Mouse (Mus musculus): ENCODE results near the gene Gast. TPM values are rescaled to one million over a fixed set of nuclear protein-coding genes. Genes with fewer than 3 reads are reported as not detected.
A peak's percentile ranks its signal among the peaks of the same experiment; 100 is the strongest.

The Gast gene
- polyA plus RNA-seq, 1 experiment from 2014 or later: not detected

DNA sequence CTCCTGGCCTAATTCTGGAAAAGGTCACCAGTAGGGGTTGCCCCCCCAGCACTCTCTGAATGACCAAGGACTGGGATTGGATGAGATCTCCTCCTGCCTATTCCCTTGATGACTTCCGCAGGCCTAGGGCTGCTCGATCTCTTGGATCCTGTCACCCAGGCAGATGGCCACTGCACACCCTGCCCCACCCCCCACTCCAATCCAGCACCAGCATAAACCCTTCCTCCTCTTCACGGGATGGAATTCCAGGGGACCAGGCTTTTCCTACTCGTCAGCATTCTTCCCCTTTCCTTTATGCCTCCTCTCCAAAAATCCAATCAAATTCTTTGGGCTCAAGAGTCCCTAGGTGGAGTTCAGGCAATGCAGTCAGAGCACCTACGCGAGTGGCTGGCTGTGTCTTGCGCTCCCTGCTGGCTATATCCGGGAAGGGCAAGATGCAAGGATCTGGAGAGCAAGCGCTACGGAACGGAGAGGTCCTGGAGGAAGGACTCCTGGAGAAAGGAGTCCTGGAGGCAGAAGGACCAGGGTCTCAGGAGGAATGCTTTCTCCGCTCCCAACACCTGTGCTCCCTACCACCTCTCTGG lies 28.9 kb downstream of the Gast start:
- 22% methylated on average over 12 of the region's 12 CpGs for WGBS

DNA sequence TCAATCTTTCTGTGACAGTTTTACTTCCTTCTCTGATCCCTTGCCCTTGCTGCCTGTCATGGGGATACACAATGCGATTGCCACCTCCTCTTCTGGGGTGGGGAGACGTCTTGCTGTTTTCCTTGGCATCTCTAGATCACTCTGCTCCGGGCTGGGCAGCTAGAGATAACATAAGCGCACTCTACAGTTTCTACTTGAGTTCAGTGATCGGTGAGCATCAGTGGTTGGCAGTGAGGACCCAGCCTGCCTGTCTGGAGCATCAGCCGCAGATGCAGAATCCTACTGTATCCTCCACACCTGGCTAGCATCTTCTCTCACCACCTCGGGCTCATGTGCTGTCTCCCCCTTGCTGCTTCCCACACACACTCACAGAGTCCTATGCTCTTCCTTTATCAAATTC lies 34.9 kb downstream of the Gast start:
- Histone ChIP-seq H3K36me3 (ENCODE audit: control insufficient read depth, insufficient read depth) (peaks cover 45% of the 10 kb centered on the region), H3K9ac (ENCODE audit: low read length) (no peak overlapping the region), H3K4me2 (ENCODE audit: low read depth, low read length) (no peak overlapping the region), H3K9me3 (replicated peaks; ENCODE audit: control insufficient read depth, low read length) (no peaks in the 10 kb centered on the region), H3K27ac (ENCODE audit: low read length) (no peak overlapping the region), H3K27me3 (ENCODE audit: control insufficient read depth, insufficient read depth, low read length) (no peaks in the 10 kb centered on the region), H3K4me3 (ENCODE audit: low read length) (no peak overlapping the region), H3K4me1 (ENCODE audit: control insufficient read depth, insufficient read depth, low read length) (0 out of 2 replicates have a peak, but pooled peaks cover 3% of the 10 kb centered on the region)
- 55% methylated on average over 7 of the region's 7 CpGs for WGBS
- no peak for ATAC-seq (replicated peaks; ENCODE audit: extremely low read depth, insufficient read depth, low FRiP score)

More for the DNA sequence above, 28.9 kb downstream of the Gast start:
- Histone ChIP-seq H3K27me3 (ENCODE audit: control insufficient read depth, insufficient read depth, low read length) (peaks cover 13% of the 10 kb centered on the region), H3K9me3 (replicated peaks; ENCODE audit: control insufficient read depth, low read length) (no peaks in the 10 kb centered on the region), H3K4me1 (ENCODE audit: control insufficient read depth, insufficient read depth, low read length) (no peaks in the 10 kb centered on the region), H3K9ac (ENCODE audit: low read length) (no peak overlapping the region), H3K27ac (ENCODE audit: low read length) (no peak overlapping the region), H3K4me3 (ENCODE audit: low read length) (no peak overlapping the region), H3K36me3 (ENCODE audit: control insufficient read depth, insufficient read depth) (0 out of 2 replicates have a peak, but pooled peaks cover 3% of the 10 kb centered on the region), H3K4me2 (ENCODE audit: low read depth, low read length) (no peak overlapping the region)
- ATAC-seq (replicated peaks; ENCODE audit: extremely low read depth, insufficient read depth, low FRiP score): 0 out of 2 replicates have a peak, but pooled peaks have one; percentile 26

DNA sequence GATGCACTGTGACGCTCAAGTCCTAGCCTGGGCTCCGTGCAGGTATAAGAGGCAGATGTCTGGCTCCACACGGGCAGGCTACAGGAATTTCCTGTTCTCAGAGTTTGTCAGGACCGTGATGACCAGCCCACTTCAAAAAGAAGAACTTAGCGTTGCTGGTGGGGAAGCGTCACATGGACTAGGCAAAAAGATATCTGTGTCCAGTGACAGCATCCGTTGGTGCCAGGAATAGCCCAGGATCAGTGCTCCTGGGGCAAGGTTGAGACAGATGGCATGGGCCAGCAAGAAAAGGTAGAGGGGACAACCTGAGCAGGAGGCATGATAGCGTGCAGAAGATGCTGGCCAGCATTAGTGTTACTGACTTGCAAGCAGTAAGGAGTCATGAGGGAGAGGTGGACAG lies 35.6 kb downstream of the Gast start:
- no peak overlapping the region for H3K4me2 ChIP-seq (ENCODE audit: low read depth, low read length)
- 0 out of 2 replicates have a peak, but pooled peaks cover 3% of the 10 kb centered on the region for H3K4me1 ChIP-seq (ENCODE audit: control insufficient read depth, insufficient read depth, low read length)
- H3K9me3 ChIP-seq (replicated peaks; ENCODE audit: control insufficient read depth, low read length): no peaks in the 10 kb centered on the region
- peak overlapping the region; percentile 4; the same call in 1 of the 2 replicates for H3K27ac ChIP-seq (ENCODE audit: low read length)
- H3K9ac ChIP-seq (ENCODE audit: low read length): no peak overlapping the region
- H3K36me3 ChIP-seq (ENCODE audit: control insufficient read depth, insufficient read depth): peaks cover 48% of the 10 kb centered on the region
- ATAC-seq (replicated peaks; ENCODE audit: extremely low read depth, insufficient read depth, low FRiP score): no peak
- H3K4me3 ChIP-seq (ENCODE audit: low read length): no peak overlapping the region
- no peaks in the 10 kb centered on the region for H3K27me3 ChIP-seq (ENCODE audit: control insufficient read depth, insufficient read depth, low read length)
- WGBS: 46% methylated on average over 8 of the region's 8 CpGs

DNA sequence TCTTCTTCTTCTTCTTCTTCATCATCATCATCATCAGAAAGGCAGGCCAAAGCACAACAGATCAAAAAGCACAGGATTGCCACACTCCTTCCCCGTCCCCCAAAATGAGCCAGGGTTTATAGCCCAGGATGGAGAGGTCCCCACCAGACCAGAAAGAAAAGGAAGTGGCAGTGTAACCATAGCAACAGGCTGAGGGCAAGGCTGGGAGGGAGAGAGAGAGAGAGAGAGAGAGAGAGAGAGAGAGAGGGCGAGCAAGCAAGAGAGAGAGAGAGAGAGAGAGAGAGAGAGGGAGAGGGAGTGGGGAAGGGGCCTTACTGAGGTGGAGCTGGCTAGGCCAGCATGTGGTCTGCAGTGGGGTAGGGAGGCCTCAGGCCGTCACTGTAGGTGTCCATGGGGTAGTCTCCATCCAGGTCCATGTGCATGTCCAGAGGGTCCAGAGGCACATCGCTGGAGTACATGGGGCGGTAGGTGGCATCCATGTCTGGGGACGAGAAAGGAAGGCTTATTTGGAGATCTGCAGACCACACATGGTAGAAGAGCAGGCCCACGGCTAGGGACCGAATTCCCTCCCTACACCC lies 37.9 kb downstream of the Gast start:
- Histone ChIP-seq H3K36me3 (ENCODE audit: control insufficient read depth, insufficient read depth) (peaks cover 67% of the 10 kb centered on the region), H3K27ac (ENCODE audit: low read length) (no peak overlapping the region), H3K9me3 (replicated peaks; ENCODE audit: control insufficient read depth, low read length) (no peaks in the 10 kb centered on the region), H3K27me3 (ENCODE audit: control insufficient read depth, insufficient read depth, low read length) (no peaks in the 10 kb centered on the region), H3K9ac (ENCODE audit: low read length) (no peak overlapping the region), H3K4me2 (ENCODE audit: low read depth, low read length) (no peak overlapping the region), H3K4me1 (ENCODE audit: control insufficient read depth, insufficient read depth, low read length) (0 out of 2 replicates have a peak, but pooled peaks cover 3% of the 10 kb centered on the region), H3K4me3 (ENCODE audit: low read length) (no peak overlapping the region)
- WGBS: 88% methylated on average over 8 of the region's 8 CpGs
- no peak for ATAC-seq (replicated peaks; ENCODE audit: extremely low read depth, insufficient read depth, low FRiP score)

DNA sequence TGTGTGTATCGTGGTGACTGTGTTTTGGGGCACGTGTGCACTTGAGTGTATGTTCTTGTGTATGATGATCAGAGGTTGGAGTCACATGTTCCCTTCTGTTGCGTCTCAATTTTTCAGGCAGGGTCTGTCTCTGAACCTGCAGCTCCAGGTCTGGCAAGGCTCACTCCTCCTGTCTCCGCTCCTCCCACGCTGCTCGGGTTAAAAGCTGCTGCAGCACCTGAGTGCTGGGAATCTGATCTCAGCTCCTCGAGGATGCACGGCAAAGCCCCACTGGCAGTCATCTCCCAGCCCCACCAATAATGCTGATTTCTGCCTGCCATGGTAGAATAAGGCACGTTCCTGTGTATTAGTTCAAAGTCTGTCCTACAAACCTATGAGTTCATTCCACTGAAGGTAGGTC lies 40.9 kb downstream of the Gast start:
- no peak overlapping the region for H3K4me2 ChIP-seq (ENCODE audit: low read depth, low read length)

DNA sequence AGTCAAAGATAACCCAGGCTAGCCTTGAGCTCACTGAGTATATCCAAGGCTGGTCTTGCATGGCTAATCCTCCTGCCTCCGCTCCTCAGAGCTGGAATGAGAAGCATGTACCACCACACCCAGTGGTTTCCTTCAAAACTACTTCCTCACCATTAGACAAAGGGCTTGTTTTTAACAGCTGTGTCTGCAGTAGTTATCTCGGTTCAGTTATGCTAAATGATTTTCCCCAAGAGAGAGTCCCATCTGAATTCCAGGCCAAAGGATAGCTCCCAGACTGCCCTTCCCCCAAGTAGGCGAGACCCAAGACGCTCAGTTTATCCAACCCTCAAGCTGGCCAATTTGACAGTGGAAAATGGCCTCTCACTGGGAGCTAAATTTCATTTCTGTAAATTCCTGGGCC lies 41.8 kb downstream of the Gast start:
- Histone ChIP-seq H3K9me3 (replicated peaks; ENCODE audit: control insufficient read depth, low read length) (no peaks in the 10 kb centered on the region), H3K27ac (ENCODE audit: low read length) (no peak overlapping the region), H3K9ac (ENCODE audit: low read length) (no peak overlapping the region), H3K4me2 (ENCODE audit: low read depth, low read length) (no peak overlapping the region), H3K27me3 (ENCODE audit: control insufficient read depth, insufficient read depth, low read length) (no peaks in the 10 kb centered on the region), H3K4me3 (ENCODE audit: low read length) (no peak overlapping the region), H3K4me1 (ENCODE audit: control insufficient read depth, insufficient read depth, low read length) (no peaks in the 10 kb centered on the region), H3K36me3 (ENCODE audit: control insufficient read depth, insufficient read depth) (peaks cover 81% of the 10 kb centered on the region)
- WGBS: 64% methylated on average over 4 of the region's 4 CpGs
- no peak for ATAC-seq (replicated peaks; ENCODE audit: extremely low read depth, insufficient read depth, low FRiP score)

More for the DNA sequence above, 40.9 kb downstream of the Gast start:
- Histone ChIP-seq H3K36me3 (ENCODE audit: control insufficient read depth, insufficient read depth) (peaks cover 81% of the 10 kb centered on the region), H3K4me3 (ENCODE audit: low read length) (no peak overlapping the region), H3K9me3 (replicated peaks; ENCODE audit: control insufficient read depth, low read length) (no peaks in the 10 kb centered on the region), H3K4me1 (ENCODE audit: control insufficient read depth, insufficient read depth, low read length) (no peaks in the 10 kb centered on the region), H3K9ac (ENCODE audit: low read length) (no peak overlapping the region), H3K27me3 (ENCODE audit: control insufficient read depth, insufficient read depth, low read length) (no peaks in the 10 kb centered on the region), H3K27ac (ENCODE audit: low read length) (no peak overlapping the region)
- no peak for ATAC-seq (replicated peaks; ENCODE audit: extremely low read depth, insufficient read depth, low FRiP score)
- WGBS: 89% methylated on average over 9 of the region's 9 CpGs

DNA sequence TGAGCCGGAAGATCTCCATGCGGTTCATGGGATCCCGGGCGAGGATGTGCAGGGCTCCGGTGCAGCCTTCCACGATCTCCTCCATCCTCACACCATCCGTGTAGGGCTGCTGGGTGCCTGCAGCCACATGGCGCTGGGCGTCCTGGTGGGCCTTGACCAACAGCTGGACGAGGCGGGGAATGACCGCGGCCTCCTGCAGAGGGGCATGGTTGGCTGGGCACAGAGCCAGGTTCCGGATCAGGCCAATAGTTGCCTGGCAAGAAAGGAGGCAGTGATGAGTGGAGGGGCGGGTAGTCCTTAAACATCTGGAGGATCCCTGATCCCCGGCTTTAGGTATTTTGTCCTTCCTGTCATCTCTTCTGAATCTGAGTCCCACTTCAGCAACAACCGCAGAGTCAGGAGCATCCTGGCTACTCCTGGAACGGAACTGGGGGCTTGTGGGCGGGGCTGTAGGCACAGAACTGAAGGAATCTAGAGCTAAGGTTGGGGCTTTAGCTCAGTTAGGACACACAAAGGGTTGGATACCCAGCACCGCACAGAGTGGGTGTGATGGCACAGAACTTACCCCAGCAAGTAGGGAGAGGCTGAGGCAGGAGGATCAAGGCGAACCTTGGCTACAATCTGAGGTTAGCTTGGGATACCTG lies 42.7 kb downstream of the Gast start:
- Histone ChIP-seq H3K9ac (ENCODE audit: low read length) (no peak overlapping the region), H3K27me3 (ENCODE audit: control insufficient read depth, insufficient read depth, low read length) (no peaks in the 10 kb centered on the region), H3K36me3 (ENCODE audit: control insufficient read depth, insufficient read depth) (peaks cover 79% of the 10 kb centered on the region), H3K4me2 (ENCODE audit: low read depth, low read length) (no peak overlapping the region), H3K4me3 (ENCODE audit: low read length) (no peak overlapping the region), H3K27ac (ENCODE audit: low read length) (no peak overlapping the region), H3K4me1 (ENCODE audit: control insufficient read depth, insufficient read depth, low read length) (no peaks in the 10 kb centered on the region), H3K9me3 (replicated peaks; ENCODE audit: control insufficient read depth, low read length) (no peaks in the 10 kb centered on the region)
- no peak for ATAC-seq (replicated peaks; ENCODE audit: extremely low read depth, insufficient read depth, low FRiP score)
- 89% methylated on average over 21 of the region's 21 CpGs for WGBS

DNA sequence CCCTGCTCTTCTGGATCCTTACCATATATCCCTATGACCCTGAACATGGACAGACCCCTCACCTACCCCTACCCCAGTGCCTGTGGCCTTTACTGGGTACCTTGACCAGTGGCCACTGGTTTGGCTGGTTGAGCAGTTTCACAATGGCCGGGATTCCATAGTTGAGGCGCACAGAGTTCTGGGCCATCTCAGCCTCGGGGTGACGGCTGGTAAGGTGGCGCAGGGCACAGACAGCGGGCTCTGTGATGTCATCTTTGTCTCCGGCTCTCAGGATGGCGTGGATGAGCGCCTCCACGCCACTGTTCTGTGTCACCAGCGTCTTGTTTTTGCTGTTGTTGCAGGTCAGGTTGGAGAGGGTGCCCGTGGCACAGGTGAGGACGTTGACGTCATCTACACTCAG lies 43.8 kb downstream of the Gast start:
- Histone ChIP-seq H3K4me1 (ENCODE audit: control insufficient read depth, insufficient read depth, low read length) (no peaks in the 10 kb centered on the region), H3K4me2 (ENCODE audit: low read depth, low read length) (no peak overlapping the region), H3K27ac (ENCODE audit: low read length) (no peak overlapping the region), H3K9ac (ENCODE audit: low read length) (no peak overlapping the region), H3K4me3 (ENCODE audit: low read length) (no peak overlapping the region), H3K27me3 (ENCODE audit: control insufficient read depth, insufficient read depth, low read length) (no peaks in the 10 kb centered on the region), H3K36me3 (ENCODE audit: control insufficient read depth, insufficient read depth) (peaks cover 79% of the 10 kb centered on the region), H3K9me3 (replicated peaks; ENCODE audit: control insufficient read depth, low read length) (no peaks in the 10 kb centered on the region)
- no peak for ATAC-seq (replicated peaks; ENCODE audit: extremely low read depth, insufficient read depth, low FRiP score)
- 96% methylated on average over 14 of the region's 14 CpGs for WGBS

DNA sequence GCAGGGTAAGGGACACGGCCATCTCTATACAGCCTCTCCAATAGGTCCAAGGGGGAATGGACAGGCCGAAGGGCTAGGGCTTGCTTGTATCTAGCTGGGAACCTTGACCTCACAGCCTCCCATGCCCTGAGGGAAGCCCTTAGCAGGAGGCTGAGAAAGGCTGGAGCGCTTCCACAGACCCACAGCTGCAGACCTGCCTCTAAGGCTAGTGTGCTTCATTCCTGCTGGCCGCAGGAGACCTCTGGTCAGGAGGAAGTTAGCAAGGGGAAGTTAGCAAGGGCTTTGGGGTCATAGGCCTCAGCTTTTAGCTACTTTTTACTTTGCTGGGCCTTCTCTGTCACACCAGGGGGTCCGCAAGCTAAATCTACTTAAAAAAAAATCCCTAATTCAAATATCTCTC lies 44.2 kb downstream of the Gast start:
- H3K4me3 ChIP-seq (ENCODE audit: low read length): no peak overlapping the region
- no peak for ATAC-seq (replicated peaks; ENCODE audit: extremely low read depth, insufficient read depth, low FRiP score)
- no peaks in the 10 kb centered on the region for H3K9me3 ChIP-seq (replicated peaks; ENCODE audit: control insufficient read depth, low read length)
- H3K36me3 ChIP-seq (ENCODE audit: control insufficient read depth, insufficient read depth): peaks cover 78% of the 10 kb centered on the region
- H3K27me3 ChIP-seq (ENCODE audit: control insufficient read depth, insufficient read depth, low read length): no peaks in the 10 kb centered on the region
- H3K27ac ChIP-seq (ENCODE audit: low read length): no peak overlapping the region
- H3K9ac ChIP-seq (ENCODE audit: low read length): no peak overlapping the region
- 92% methylated on average over 5 of the region's 5 CpGs for WGBS
- H3K4me2 ChIP-seq (ENCODE audit: low read depth, low read length): no peak overlapping the region
- H3K4me1 ChIP-seq (ENCODE audit: control insufficient read depth, insufficient read depth, low read length): no peaks in the 10 kb centered on the region

All from heart, embryonic 16.5 days (tissue).